Mouse (Mus musculus): ENCODE results near the gene Acp4. TPM values are rescaled to one million over a fixed set of nuclear protein-coding genes. Genes with fewer than 3 reads are reported as not detected.
"Not testable (repeated sequence)": the region's sequence is repeated elsewhere in the genome, so short reads cannot be mapped to it uniquely, and the experiment has no call there.

The Acp4 gene
- total RNA-seq (2015; ENCODE audit: low replicate concordance) (not detected in 2 replicates), total RNA-seq (2017; ENCODE audit: low replicate concordance) (not detected in 2 replicates)

- no peak for ATAC-seq (replicated peaks; ENCODE audit: low FRiP score, poor library complexity, severe bottlenecking)
These were observed at the start of gene Acp4 for GRCm38 (mm10) chr7:44257278-44257677. TSS of gene Acp4 (minus strand) at chr7:44257378.

DNA sequence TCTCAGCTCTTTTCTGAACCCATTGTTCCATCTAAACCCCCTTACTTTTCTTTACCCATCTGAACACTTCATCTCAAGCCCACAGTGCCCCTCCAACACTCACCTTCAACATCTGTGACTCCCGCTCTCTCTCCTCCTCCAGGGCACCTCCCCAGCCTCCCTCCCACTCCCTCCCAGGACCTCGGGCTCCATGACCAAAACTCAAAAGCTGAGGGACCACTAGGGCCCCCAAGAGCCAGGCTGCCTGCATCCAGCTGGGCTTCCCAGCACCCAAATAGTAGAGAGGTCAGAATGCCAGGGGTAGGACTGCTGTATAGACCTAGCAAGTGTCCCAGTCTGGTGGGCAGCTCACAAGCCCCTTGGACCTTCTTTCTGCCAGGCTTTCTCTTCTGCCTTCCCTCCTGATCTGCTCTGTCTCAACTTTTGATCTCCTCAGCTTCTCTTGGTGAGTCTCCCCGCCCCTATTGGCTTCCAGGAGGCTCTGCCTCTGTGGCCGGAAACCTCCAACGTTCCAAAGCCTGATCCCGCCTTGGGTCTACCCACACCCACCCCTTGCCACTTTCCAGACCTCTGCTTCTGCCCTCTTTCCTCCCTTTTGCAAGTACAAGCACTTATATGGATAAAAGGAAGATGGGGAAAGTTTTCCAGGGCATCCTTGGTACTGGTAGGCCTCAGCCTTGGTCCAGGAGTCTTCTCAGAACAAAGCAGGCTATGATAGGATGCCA, 49.5 kb upstream of the Acp4 start, which contains the start of gene Clec11a:
Gene Clec11a (minus strand): TSS at position 387 of the 725 bp plus-strand sequence.
- ATAC-seq (replicated peaks; ENCODE audit: low FRiP score, poor library complexity, severe bottlenecking), result no peak

DNA sequence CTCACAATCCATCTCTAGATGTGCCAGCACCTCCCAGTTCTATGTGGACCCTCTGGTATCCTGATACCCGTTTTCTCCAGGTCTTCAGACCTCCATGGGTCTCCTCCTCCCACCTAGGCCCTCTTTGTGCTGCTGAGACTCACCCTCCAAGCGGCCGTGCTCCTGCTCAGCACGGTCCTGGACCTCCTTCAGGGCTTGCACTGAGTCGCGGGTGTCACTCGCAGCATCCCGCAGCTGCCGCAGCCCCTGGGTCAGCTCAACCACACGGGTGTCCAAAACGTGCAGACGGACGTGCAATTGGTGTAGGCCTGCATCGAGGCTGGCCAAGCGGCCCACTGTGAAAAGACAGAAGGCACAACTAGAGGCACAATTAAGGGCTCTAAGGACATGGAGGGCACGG, 48.5 kb upstream of the Acp4 start:
- ATAC-seq (replicated peaks; ENCODE audit: low FRiP score, poor library complexity, severe bottlenecking), result no peak

DNA sequence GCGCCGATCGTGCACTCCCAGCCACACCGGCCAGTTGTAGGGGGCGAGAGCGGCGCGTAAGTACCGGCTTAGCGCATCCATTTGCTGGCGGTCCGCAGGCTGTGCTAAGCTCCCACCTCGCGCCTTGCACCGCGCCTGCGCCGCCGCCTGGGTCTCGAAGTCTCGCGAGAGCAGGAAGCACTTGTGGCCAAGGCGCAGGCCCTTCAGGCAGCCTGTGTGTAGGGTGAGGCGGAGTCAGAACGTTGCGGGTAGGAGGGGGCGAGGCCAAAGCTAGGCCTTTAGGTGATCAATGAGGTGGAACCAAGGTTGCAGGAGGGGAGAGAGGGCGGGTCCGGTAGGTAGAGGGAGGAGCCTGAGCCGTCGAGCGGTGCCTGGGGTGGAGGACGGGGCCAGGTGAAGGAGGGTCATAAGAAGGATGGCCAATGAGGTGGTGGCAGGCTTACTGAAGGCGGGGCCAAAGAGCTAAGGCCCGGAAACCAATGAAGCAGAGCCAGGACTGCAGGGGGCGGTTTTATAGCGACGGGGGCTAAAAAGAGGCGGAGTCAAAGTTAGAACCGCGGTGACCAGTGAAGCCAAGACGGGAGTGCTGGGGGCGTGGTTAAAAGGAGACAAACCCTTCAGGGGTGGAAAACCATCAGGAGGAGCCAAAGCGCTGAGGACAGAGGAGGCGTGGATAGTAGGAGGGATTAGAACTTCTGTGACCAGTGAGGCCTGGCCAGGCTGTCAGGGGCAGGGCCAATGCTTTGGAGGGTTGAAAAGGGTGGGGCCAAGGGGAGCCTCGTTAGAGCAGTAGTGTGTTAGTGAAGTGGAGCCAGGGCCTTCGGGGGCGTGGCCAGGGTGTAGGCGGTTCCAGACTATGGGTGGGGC, 47.8 kb upstream of the Acp4 start:
- ATAC-seq (replicated peaks; ENCODE audit: low FRiP score, poor library complexity, severe bottlenecking), result peak; percentile 62

DNA sequence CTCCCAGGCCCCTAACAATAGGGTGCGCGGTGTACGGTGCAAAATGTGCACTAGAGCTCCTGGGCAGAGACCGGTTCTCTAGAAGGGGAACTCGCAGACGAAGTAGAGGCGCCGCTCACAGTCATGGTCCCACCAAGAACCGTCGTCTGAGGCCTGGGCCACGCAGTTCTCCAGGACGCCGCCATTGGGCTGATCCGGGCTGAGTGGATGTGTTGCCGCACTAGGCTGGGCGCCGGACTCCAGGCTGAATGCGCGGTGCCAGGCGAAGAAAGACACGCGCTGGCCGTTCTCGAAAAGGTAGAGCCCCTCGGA, 47.2 kb upstream of the Acp4 start:
- ATAC-seq (replicated peaks; ENCODE audit: low FRiP score, poor library complexity, severe bottlenecking), result no peak

GRCm38 (mm10) chr7:44303346-44304340, 46.5 kb upstream of the Acp4 start:
- no peak for ATAC-seq (replicated peaks; ENCODE audit: low FRiP score, poor library complexity, severe bottlenecking)

GRCm38 (mm10) chr7:44297501-44297900, 40.3 kb upstream of the Acp4 start:
- not testable (repeated sequence) for ATAC-seq (replicated peaks; ENCODE audit: low FRiP score, poor library complexity, severe bottlenecking)

GRCm38 (mm10) chr7:44291418-44291817, 34.2 kb upstream of the Acp4 start:
- no peak for ATAC-seq (replicated peaks; ENCODE audit: low FRiP score, poor library complexity, severe bottlenecking)

DNA sequence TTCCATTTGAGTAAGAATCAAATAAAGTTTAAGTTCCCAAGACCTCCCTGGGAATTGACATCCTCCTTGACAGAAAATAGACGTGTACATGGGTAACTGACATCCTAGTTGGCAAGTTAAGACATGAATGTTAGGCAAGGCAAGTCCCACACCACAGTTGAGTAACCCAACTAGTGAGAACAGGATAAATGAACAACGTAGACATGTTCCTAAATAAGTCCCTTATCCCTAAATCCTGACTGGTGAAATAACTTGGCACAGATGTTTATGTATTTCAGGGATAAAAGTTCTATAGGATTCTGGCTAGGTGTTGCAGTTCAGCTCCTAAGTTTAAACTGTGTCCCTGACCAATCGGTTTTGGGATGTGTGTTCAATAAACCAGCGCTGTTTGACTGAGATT, 33.8 kb upstream of the Acp4 start:
- no peak for ATAC-seq (replicated peaks; ENCODE audit: low FRiP score, poor library complexity, severe bottlenecking)

DNA sequence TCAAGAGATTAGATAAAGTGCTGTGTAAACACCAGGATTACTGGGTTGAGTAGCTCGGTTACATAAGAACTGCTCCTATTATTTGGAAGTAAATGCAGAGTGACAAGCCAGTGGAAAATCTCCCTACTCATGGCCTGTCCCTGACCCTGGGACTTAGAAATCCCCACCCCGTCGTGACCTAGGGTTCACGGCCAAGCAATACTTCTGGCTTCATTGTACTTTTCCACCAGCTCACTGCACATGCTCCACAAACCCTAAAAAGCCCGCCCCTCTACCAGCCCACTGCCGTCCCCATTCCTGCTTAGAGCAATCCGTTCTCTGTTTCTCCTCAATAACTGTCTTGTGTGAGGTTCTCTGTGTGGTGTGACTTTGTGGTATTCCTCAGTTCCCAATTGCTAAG, 30.6 kb upstream of the Acp4 start:
- no peak for ATAC-seq (replicated peaks; ENCODE audit: low FRiP score, poor library complexity, severe bottlenecking)

- no peak for ATAC-seq (replicated peaks; ENCODE audit: low FRiP score, poor library complexity, severe bottlenecking)
These were observed 24.4 kb upstream of the Acp4 start for GRCm38 (mm10) chr7:44281586-44281985.

DNA sequence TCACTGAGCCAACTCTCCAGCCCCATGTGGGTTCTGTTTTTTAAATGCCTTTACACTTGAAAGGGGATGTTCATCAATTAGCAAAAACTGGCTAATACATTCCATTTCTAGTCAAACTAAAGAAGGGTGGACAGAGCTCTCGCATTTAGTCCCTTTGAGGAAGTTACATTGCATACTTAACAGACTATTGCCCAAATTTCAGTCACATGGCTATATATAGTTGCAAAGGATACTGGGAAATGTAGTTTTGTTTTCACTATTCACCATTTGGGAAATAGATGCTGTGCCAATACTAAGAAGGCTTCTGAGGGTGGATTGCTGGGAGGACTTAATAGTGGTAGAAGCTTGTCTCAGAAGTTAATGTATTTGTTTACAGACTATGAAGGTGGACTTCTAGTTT, 23.8 kb upstream of the Acp4 start:
- no peak for ATAC-seq (replicated peaks; ENCODE audit: low FRiP score, poor library complexity, severe bottlenecking)

DNA sequence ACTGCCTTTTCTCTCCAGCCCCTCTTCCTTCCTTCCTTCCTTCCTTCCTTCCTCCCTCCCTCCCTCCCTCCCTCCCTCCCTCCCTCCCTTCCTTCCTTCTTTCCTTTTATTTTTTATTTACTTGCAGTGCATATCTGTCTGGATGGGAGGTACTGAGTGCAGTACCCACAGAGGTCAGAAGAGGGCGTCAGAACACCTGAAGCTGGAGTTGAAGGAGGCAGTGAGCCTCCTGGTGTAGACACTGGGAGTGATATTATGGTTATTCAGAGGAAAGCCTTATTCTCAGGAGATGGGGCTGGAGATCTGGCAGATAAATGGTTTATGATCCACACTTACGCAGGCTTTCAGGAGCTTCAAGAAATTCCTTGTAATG, 20.1 kb upstream of the Acp4 start:
- ATAC-seq (replicated peaks; ENCODE audit: low FRiP score, poor library complexity, severe bottlenecking), result no peak

DNA sequence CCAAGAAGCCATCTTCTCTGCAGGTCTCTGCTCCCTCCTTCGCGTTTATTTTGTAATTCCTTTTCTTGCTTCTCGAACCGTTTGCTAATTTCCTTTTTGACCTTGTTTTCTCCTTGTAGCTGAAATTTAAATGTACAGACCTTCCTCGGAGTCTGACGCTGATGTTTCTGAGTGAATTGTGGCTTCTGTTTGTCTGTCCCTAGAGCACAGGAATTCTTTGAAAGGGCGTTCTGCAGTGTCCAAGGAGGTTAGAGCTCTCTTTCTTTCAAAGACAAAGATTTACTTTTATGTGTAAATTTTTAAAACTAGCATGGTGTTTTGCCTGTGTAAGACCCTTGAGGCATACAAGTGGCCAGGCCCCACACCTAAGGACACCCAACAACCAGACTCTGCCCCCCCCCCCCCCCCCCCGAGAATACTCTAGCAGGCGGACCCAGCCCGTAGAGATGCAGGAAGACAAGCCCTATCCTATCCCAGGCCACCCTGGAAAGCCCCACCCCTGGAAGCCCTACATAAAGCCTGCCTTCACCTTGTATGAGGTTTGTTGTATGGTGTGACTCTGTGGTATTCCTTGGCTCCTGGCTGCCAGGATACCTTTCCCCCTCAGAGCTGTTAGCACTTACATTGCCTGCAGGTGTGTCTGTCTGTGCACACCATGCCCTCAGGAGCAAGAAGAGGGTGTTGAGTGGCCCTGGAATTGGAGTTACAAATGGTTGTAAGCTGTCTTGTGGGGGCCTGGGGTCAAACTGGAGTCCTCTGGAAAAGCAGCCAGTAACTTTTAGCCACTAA, 19.5 kb upstream of the Acp4 start:
- ATAC-seq (replicated peaks; ENCODE audit: low FRiP score, poor library complexity, severe bottlenecking), result no peak

- no peak for ATAC-seq (replicated peaks; ENCODE audit: low FRiP score, poor library complexity, severe bottlenecking)
These were observed 18.4 kb upstream of the Acp4 start for GRCm38 (mm10) chr7:44275546-44275945.

DNA sequence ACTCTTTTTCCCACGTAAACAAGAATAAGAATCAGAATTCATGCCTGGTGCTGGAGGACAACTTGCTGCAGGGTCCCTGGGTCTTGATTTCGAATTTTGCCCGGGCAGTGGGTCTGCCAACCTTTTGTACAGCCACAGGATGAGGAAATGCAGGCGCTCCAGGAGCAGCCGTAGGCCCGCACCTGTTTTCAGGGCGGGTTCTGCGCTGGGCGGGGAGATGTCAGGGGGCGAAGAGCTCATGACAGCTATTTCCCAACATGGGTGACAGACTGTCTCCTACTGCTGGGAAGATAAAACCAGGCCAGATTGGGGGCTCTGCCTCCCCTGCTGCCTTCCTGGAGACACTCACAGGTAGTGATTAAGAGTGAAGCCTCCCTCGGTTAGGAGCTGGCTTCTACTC, 16.9 kb upstream of the Acp4 start:
- no peak for ATAC-seq (replicated peaks; ENCODE audit: low FRiP score, poor library complexity, severe bottlenecking)

DNA sequence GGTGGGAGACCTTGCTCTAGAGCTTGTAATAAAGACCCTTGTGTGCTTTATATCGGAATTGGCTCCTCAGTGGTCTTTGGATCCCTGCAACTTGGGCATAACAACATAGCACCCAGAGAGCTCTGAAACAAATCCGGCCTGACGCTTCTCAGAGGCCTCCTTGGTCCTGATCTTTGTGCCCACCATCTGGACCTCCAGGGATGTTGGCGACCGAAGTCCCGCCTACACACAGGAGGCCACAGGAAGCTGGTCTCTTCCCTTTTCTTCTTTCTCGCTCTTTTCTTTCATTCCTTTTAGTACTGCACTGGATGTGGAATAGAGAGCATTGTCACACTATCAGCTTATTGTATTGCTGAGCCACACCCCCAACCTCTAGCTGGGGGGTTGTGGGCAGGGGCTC, 16.3 kb upstream of the Acp4 start:
- ATAC-seq (replicated peaks; ENCODE audit: low FRiP score, poor library complexity, severe bottlenecking), result no peak

GRCm38 (mm10) chr7:44272546-44272945, 15.4 kb upstream of the Acp4 start:
- ATAC-seq (replicated peaks; ENCODE audit: low FRiP score, poor library complexity, severe bottlenecking), result no peak

DNA sequence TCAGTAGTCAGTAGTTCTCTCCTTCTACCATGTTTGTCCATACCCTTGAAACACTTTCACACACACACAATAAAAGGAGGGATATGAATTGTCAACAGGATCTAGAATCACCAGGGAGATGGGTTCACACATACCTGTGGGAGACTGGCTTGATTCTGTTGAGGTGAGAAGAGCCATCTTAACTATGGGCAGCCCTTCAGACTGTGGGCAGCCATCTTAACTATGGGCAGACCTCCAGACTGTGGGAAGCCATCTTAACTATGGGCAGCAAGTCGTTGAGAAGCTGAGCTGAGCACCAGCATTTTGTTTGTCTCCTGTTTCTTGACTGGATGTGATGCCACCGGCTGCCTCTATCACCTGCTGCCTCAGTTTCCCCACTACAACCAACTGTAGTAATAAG, 14.1 kb upstream of the Acp4 start:
- no peak for ATAC-seq (replicated peaks; ENCODE audit: low FRiP score, poor library complexity, severe bottlenecking)
